In the genomic region with DNA sequence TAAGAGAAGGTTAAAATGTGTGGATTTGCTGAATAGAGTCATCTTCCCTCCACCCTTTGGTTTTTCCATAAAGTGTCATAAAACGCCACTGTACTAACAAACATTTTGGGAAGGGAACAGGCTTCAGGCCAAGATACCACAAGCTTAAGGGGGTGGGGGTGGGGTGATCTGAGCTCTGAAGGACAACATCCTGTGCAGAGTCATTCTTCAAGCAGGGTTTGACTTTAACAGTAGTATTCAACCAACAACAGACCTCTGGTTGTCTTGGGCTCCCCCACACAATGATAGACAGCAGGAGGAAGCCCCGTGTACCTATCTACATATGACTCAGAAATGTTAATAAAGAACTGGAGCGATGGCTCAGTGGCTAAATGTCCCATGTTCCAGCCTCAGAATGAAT, we compare ENCODE assay signal across 17 mouse cellular contexts.
DNase-seq lines count a peak whose midpoint lies in the region; ATAC-seq and TF ChIP-seq lines count a peak whose summit lies in the region.
"Had no signal": no experiment of that assay in that cellular context is flagged by ENCODE, and none has a peak within 500 bp of the region (broad histone marks: within the 10 kb centered on the region; RNA-seq: fewer than 3 reads in every experiment).

No protein-coding gene starts in this region.

- H3K9ac ChIP-seq in kidney, postnatal 0 days (ENCODE audit: low read depth, low read length): no peak overlapping the region
- H3K9ac ChIP-seq in intestine, embryonic 14.5 days (ENCODE audit: low read length): no peak overlapping the region
- H3K9ac ChIP-seq: neural tube, embryonic 12.5 days had no signal

- no peak for TF ChIP-seq CTCF in kidney, postnatal 0 days (IDR thresholded peaks at IDR 0.05; ENCODE audit: low read depth)

- no peaks in the 10 kb centered on the region for H3K9me3 ChIP-seq in kidney, postnatal 0 days (replicated peaks; ENCODE audit: low read length)
- H3K9me3 ChIP-seq in intestine, embryonic 14.5 days (ENCODE audit: control insufficient read depth, low read length): no peaks in the 10 kb centered on the region
- H3K9me3 ChIP-seq: forebrain, embryonic 10.5 days; heart, embryonic 10.5 days; neural tube, embryonic 12.5 days had no signal

- H3K36me3 ChIP-seq in kidney, postnatal 0 days (ENCODE audit: insufficient read depth, low read length): no peaks in the 10 kb centered on the region
- H3K36me3 ChIP-seq in intestine, embryonic 14.5 days (ENCODE audit: control insufficient read depth, insufficient read depth, low read length): no peaks in the 10 kb centered on the region
- H3K36me3 ChIP-seq: forebrain, embryonic 10.5 days; heart, embryonic 10.5 days; neural tube, embryonic 12.5 days had no signal

- WGBS in kidney, postnatal 0 days: 53% methylated on average over 3 of the region's 3 CpGs
- 39% methylated on average over 3 of the region's 3 CpGs for WGBS in intestine, embryonic 14.5 days

- H3K4me1 ChIP-seq in kidney, postnatal 0 days (replicated peaks; ENCODE audit: insufficient read depth, low read length): peaks cover 10% of the 10 kb centered on the region; the same call in 1 of the 2 replicates
- H3K4me1 ChIP-seq in intestine, embryonic 14.5 days (replicated peaks; ENCODE audit: control insufficient read depth, insufficient read depth, low read length): peaks cover 18% of the 10 kb centered on the region
- H3K4me1 ChIP-seq: neural tube, embryonic 12.5 days had no signal

- no peaks in the 10 kb centered on the region for H3K27me3 ChIP-seq in kidney, postnatal 0 days (ENCODE audit: insufficient read depth, low read length)
- no peaks in the 10 kb centered on the region for H3K27me3 ChIP-seq in intestine, embryonic 14.5 days (replicated peaks; ENCODE audit: control insufficient read depth, insufficient read depth, low read length)
- H3K27me3 ChIP-seq: neural tube, embryonic 12.5 days had no signal

- peak; percentile 82 for DNase-seq in kidney, postnatal 0 days (ENCODE audit: low spot score)
- no peak for DNase-seq in kidney, adult 9 months
- DNase-seq in 3T3-L1 (ENCODE audit: low read depth, low spot score) (peak; percentile 57), NIH3T3 (ENCODE audit: low read depth) (peak; percentile 39)
- no peak for DNase-seq in intestine, embryonic 14.5 days (ENCODE audit: low spot score)
- no peak for DNase-seq in thymus, postnatal 0 days (ENCODE audit: low spot score)
- DNase-seq in heart, postnatal 10 days: no peak
- DNase-seq: cerebellum, postnatal 14 days; gastrocnemius, postnatal 14 days; right cerebral cortex, postnatal 25 days; thymus, postnatal 25 days had no signal

- no peak overlapping the region for H3K4me3 ChIP-seq in kidney, postnatal 0 days (replicated peaks; ENCODE audit: low read depth, low read length)
- H3K4me3 ChIP-seq in intestine, embryonic 14.5 days (ENCODE audit: low read depth, low read length): no peak overlapping the region
- H3K4me3 ChIP-seq: forebrain, embryonic 10.5 days; heart, embryonic 10.5 days; neural tube, embryonic 12.5 days had no signal

- no peak for ATAC-seq in kidney, postnatal 0 days (replicated peaks; ENCODE audit: low FRiP score, low read depth)
- no peak for ATAC-seq in intestine, embryonic 14.5 days (replicated peaks; ENCODE audit: low FRiP score, low TSS enrichment, low read depth)
- ATAC-seq in megakaryocyte-erythroid progenitor cell, adult 5-6 weeks (replicated peaks; ENCODE audit: low FRiP score, low TSS enrichment, poor library complexity, severe bottlenecking): no peak
- ATAC-seq: hindbrain, postnatal 0 days had no signal

- H3K4me2 ChIP-seq in kidney, postnatal 0 days (ENCODE audit: low read length): no peak overlapping the region
- no peak overlapping the region for H3K4me2 ChIP-seq in intestine, embryonic 14.5 days (ENCODE audit: low read length)
- H3K4me2 ChIP-seq: liver, embryonic 11.5 days; neural tube, embryonic 12.5 days had no signal

- intact Hi-C loops in heart, postnatal 10 days (cut with DNase I): no loop called here

- peak overlapping the region; percentile 74 for H3K27ac ChIP-seq in kidney, postnatal 0 days
- peak overlapping the region; percentile 64; the same call in 1 of the 2 replicates for H3K27ac ChIP-seq in intestine, embryonic 14.5 days (ENCODE audit: low read depth)
- H3K27ac ChIP-seq: forebrain, embryonic 10.5 days; heart, embryonic 10.5 days; hindbrain, postnatal 0 days; neural tube, embryonic 12.5 days had no signal

Comparison
In these comparisons a context has a peak if more than half of its experiments do, and no peak if none do; other contexts are left out.
1. DNase-seq: peak in kidney, postnatal 0 days (single experiment), 3T3-L1 (single experiment) and NIH3T3 (single experiment); none in kidney, adult 9 months (single experiment), intestine, embryonic 14.5 days (single experiment), thymus, postnatal 0 days (single experiment) and heart, postnatal 10 days (0 of 2).